Mouse (Mus musculus) WW6 (cell line): ENCODE data around the gene Mpzl1.
"Not testable (repeated sequence)": the region's sequence is repeated elsewhere in the genome, so short reads cannot be mapped to it uniquely, and the experiment has no call there.

ENCODE experiments used
- DNase-seq: peaks from one replicate; pipeline ENCODE4 v3.0.0-alpha.2; 2013; ENCODE audit warnings: low read depth, low spot score

The Mpzl1 gene

DNA sequence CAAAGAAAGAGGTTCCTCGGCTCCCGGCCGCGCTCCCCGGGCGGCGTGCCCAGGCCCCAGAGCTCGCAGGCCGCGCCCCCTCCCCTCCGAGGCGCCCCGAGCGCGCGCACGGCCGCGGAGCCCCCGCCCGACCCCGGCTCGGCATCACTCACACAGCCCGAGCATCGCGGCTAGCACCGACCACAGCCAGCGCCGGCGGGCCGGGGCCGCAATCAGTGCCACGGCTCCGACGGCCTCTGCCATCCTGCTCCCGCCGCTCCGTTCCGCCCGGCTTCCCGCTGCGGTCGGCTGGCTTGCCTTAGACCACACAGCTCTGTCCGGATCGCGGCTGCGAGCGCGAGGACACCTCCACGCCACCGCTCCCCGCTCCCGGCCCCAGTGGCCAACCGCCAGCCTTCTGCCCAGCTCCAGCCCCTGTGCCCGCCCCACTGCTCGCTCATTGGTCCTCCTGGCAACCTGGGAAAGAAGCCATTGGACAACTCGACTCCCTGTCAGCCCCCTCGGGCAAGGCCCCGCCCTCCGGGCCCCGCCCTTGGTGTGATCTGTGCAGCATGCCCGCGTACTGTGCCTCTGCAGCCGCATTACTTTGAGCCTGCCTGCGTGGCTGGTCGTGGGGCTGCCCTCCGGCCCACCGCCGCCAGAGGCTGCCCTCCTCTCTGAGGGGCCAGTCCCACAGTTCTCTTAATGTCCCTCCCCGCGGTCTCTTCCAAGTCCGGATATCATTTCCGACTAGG is at the start of gene Mpzl1:
Mpzl1 (minus strand) TSS at position 388 of the 734 bp plus-strand sequence.
- peak; percentile 91 for DNase-seq

DNA sequence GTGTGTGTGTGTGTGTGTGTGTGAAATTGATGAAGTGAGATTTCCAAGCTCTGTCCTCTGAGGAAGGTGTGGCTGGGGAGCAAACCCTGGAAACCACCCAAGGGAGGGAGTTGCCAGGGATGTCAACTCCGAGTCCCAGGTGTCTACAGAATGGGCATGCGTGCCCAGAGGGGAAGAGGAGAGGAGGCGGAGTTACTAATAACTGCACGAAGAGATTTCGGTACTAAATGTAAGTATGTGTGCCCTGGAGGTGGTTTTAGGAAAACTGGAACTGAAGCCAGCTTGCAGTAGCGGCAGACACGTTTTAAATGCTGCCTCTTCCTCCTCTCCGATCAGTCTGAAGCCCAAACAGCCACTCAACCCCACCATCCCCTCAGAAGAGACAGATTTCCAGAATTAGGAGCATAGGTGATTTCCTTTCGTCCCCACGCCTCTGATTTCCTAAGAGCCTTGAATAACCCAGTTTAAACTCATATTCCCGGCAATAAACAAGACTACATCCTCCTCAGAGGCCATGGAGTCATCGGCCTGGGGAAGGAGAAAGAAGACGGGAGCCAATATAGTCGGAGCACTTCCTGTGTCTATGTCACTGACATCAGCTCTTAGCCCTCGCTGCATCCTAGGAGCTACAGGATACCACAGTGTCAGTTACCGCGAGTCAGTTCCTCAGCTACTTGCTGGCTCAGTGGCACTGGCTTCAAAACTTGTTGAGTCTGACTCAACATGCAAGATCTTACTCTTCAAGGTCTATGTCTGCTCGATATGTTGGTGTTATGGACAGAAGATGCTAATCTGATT is 47.9 kb upstream of the Mpzl1 start:
- DNase-seq: no peak

DNA sequence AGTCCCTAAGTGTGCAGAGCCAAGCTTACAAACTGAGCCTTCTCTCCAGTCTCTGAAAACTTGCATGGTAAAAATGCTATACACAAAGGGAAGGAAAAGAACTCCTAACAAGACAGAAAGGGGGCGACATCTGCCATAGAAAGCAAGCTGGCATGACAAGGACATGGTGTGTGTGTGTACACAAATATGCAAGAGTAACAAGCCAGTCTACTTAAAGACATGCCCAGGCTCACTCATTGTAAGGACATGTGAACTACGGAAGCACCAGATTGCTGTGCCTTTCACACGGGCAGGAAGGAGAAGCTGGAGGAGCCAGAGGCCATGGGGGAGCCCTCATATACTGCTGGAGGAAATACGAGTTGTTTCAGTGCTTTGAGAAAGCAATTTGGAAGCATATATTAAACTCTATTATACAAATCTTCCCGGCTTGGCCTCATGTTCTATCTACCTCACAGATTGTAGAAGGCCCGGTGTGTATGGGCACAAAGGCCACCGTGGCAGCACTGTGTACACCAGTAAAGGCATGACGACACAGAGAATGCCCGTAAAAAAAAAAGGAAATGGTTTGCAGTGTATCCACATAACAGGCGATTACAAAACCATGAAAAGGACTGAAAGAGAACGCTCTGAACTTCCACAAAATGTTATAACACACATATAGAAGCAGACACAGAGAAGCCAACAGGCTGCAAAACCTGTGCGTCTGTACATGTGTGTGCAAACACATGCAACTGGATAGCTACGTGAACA is 46.9 kb upstream of the Mpzl1 start:
- DNase-seq: no peak

DNA sequence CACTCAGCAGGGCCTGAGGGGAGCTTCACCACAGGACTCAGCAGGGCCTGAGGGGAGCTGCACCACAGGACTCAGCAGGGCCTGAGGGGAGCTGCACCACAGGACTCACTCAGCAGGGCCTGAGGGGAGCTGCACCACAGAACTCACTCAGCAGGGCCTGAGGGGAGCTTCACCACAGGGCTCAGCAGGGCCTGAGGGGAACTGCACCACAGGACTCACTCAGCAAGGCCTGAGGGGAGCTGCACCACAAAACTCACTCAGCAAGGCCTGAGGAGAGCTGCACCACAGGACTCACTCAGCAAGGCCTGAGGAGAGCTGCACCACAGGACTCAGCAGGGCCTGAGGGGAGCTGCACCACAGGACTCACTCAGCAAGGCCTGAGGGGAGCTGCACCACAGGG is 45.7 kb upstream of the Mpzl1 start:
- DNase-seq: not testable (repeated sequence)

DNA sequence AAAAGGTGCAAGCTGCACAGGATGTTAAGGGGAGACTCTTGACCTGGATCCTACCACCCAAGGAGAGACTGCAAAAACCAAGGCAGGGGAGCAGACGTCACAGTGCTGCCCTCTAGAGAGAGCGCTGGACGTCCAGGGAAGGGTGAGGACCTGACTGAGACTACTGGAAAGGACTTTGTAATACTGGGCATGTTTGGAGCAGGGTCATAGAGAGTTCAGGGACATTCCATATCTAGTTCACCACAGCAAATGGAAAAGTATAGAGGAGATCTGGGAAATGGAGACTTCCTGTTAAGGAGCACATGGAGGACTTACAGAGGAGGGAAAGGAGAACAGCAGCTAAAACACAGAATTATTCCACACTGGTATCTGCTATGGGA is 45.3 kb upstream of the Mpzl1 start:
- no peak for DNase-seq

DNA sequence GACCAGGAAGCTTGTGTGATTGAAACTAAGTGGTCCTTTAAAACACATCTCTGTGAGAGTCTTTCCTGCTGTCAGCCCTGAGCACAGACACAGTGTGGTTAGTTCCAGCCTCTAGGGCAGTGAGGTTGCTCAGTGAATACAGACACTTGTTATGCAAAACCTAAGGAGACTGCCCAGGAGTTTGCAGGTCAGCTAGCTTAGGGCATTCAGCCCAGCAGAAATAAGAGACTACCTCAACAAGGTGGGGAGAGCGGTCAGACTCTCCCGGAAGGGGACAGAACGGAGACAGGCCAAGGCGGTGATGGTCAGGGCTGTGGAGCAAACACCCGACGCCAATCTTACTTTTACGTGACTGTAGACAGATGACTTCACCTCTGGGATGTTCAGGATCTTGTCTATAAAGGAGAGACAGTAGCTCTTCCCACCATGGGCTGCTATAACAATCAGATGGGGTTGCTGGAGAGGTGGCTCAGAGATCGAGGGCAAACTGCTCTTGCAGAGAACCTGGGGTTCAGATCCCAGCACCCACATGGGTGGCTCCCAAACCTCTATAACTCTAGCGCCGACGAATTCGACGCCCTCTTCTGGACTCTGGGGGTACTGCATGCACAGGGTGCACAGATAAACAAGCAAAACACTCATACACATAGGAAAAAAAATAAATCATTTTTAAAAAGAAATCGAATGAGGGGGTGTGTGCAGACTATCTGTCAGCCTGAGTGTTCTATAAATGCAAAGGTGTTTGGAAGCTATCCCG is 44.7 kb upstream of the Mpzl1 start:
- DNase-seq: no peak

DNA sequence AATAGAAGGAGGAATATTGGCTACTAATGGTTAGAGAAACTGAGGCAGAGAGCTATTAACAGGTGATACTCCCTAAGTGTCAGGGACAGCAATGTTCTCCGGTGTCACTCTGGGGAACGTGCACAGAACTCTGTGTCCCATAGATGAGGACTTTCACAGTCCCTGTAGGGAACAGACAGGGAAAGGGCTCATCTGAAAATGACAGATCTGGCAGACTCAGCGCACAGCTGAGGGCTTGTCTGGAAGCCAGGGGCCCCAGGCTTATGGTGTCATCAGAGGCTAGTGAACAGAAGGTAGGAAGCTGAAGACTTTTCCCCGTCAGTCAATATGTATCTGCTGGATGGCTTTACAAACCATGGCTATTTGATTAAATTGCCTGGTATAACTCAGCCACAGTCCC is 43.2 kb upstream of the Mpzl1 start:
- no peak for DNase-seq

DNA sequence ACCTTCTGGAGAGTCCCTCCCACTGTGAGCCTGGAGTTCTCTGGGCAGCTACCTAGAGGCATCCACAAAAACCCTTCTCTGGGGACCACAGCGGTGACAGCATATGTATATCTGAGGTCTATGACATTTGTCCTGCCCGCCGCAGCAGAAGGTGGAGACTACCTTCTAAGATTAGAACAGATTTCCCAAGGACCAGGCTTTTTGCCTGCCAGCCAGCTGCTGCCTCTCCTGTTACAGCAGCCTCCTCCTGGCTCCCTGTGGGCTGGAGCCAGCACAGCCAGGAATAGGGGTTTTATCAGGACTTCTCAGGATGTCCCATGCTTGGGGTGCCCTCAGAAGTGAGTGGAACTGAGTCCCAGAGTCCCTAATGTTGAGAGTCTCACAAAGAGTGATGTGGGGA is 42.7 kb upstream of the Mpzl1 start:
- DNase-seq: no peak

DNA sequence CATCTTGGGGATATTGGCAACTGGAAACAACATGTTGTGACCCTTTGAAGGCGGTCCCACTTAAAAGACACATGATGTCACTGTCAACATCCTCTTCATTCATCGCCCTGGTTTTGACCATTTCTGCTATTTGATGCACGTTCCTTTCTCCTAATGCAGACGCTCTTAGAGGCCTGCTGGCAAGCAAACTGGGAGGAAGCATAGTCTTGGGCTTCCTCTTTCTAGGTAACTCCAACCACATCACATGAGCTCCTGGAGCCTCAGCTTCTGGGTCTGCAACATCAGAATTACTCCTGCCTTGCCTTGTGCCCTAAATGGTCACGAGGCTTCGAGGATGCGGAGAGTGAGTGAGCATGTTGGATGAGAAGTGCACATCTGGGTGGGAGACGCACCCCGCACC is 40.8 kb upstream of the Mpzl1 start:
- no peak for DNase-seq

DNA sequence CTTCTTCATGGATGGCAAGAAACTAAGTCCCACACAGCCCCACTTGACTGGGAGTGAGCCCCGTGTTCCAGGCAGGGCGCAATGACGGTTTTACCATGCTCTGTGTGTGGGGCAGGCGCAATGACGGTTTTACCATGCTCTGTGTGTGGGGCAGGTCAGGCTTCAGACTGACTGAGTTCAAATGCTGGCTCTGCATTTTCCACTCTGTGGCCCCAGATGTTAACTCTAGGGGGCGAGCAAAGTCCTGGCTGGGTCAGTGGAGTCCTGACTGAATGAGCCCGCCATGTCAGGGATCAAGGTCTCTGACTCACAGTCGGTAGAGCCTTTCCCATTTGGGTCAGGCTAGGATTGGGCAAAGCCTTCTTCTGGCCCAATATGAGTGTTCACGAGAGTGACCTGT is 38.0 kb upstream of the Mpzl1 start:
- DNase-seq: no peak

DNA sequence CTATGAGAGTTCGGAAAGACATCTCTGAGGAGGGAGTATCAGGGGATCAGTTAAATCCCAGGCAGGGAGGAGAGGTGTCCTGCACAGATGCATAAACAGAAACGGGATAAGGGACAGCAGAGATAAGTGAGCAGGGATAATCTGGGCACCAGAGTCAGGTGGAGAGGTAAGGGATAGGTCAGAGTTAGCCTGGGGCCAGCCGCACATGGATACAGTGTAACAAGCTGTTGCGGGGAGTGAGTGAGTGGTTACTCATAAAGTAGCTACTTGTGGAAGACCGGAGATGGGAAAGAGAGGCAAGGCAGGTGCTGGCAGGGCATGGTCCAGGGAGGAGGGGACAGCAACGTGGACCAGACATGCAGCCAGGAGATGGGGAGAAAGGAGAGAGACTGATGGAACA is 35.7 kb upstream of the Mpzl1 start:
- no peak for DNase-seq

DNA sequence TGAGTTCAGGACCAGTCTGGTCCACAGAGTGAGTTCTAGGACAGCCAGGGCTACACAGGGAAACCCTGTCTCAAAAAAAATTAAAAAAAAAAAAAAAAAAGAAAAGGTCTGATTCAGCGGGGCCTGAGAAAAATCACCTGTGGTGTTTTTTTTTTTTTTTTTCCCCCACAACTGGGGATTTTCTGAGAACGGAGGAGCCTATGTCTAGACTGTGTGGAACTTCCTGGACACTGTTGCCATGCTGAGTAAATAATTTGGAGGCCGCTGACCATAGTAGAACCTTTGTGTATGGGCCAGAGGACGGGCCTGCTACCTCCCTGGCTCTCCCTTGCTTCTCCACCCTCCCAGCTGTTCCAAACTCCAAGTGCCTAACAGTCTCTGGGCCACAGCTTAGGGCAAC is 34.6 kb upstream of the Mpzl1 start:
- DNase-seq: no peak

DNA sequence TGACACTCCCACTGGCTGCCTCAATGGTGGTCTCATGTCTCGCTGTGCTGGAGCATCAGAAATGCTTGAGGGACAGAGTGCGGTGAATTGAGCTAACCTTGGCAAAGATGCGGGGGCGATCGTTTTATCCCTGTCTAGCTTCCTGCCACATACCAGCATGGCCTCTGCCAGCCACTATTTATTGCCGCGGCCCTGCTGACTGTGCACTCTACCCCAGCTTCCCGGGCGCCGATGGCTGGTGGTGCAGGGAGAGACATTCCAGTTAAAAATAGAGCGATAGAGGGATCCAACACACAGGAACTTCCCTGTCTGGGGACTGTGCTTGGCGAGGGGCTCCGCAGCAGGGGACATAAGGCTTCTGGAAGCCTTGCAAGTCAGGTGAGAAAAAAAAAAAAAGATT is 33.0 kb upstream of the Mpzl1 start:
- no peak for DNase-seq

DNA sequence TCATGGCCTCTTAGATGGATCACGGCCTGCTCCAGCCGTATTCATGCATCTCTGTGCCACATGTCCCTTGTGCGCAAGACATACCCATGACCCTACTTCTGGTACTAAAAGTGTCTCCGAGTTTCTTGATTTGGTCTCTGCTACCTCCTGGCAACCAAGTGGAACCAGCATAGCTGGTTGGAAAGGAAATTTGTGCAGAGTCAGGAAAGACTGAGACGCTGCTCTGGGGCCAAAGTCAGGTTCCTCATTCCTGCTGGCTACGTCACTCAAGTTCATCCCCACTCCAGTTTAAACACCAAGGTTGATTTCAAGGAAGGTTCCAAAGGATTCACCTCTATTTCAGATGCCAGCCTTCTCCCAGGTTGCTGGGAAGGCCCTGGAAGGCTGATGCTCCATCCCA is 32.6 kb upstream of the Mpzl1 start:
- DNase-seq: no peak

DNA sequence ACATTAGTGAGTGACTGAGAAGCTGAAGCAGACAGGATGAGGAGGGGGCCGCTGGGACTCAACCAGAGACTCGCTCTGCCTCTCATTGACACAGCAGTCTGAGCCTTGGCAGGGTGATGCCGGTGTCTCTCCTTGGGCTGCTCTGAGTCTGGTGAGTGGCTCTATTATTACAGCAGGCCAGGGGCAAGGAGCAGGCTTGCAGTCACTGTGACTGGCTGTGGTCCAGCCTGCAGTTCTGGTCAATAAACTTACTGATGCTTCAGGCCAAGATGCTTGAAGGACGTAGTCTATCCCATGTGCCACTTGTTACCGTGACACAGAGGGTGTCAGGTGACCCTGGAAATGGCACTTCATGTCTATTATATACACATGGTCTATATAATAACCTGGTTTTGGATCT is 31.4 kb upstream of the Mpzl1 start:
- no peak for DNase-seq

DNA sequence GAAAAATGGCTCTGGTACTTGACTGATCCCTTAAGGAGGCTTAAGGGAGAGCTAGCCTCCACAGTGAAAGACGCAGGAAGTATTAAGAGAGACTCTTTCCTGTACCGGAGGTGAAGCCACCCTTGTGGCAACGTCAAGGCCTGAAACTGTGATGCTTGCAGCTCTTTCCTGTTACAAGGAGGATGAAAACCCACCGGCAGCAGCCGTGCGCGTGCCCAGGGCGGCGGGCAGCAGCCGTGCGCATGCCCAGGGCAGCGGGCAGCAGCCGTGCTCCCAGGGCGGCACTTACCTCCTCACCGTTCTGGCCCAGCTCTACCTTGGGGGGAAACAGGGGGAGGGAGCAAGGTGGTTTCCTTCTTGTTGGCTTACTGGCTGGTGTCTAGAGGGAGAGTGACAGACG is 28.9 kb upstream of the Mpzl1 start:
- no peak for DNase-seq

DNA sequence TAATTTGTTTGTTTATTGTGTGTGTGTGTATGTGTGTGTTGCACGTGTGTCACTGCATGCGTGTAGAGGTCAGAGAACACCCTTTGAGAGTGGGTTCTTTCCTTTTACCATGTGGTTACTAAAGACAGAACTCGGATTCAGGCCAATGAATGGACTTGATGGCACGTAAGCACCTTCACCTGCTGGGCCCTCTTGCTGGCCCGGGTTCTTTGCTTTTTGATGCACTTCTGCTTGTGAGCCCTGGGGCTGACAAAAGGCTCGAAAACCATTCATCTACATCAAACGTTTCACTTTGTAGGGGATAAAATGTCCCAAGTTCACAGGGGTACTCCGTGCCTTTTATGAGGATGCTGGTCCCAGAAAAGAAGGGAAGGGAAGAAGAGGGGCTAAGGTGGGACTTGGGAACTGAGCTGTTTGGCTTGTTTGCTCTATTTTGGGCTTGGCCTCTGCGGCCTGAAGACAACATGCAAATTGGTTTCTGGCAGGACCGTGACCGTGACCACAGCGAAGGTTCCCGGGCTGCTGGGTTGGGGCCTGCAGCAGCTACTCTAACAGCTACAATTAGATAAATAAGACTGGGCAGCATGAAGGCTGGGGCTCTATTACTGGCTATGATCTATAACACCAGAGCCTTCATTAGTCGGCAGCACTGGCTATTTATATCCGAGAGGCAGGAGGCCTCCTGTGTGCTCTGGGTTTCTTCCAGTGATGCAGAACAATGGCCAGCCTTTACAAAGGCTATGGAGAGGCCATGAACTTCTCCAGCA is 28.3 kb upstream of the Mpzl1 start:
- no peak for DNase-seq

DNA sequence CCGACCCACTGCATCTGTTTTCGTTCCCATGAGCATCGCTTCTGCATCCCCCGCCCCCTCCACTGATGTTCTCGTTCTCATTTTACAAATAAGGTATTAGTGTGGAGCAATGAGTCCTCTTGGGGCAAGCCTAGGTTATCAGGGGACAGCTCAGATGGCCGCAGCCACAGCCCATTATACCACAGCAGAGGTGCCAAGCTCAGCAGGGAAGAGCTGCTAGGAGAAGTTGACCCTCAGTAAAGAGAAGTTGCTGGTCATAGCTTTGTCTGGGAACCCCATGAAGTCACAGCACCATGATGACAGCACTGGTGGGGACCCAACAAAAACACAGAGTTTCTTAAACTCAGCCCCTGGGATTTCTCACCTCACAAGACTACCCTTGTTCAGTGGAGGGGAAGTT is 27.4 kb upstream of the Mpzl1 start:
- no peak for DNase-seq

DNA sequence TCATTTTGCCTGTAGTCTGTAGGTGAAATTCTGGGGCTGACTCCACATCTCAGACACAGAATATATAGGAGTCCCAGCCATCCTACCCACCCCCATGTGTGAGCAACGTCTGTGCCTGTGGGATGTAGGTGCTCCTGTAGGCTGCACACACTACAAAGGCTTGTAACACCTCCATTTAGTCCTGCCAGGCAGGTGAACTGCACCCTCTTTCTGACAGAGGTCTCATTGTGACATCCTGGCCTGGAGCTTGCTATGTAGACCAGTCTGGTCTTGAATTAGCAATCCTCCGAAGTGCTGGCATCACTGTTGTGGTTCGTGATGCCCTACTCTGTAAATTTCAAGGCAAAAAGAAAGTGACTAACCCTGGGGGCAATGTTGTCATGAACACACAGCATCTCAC is 26.9 kb upstream of the Mpzl1 start:
- DNase-seq: no peak

DNA sequence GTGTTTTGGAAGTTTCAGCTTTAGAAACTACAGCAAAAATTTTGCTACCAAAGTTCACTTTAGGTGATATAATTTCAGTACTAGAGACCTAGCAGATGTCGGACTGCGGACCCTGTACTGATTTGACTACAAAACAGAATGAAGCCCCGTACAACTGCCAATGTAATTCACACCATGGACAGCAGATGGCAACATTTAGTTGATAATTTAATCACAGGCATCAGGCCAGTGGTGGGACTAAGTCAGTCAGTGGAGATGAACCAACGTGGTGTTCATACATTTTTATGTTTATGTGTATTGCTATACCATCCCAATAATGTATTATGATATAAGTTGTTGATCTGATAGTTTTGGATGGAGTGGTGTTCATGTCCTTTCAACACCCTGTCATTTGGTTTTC is 26.4 kb upstream of the Mpzl1 start:
- DNase-seq: no peak

DNA sequence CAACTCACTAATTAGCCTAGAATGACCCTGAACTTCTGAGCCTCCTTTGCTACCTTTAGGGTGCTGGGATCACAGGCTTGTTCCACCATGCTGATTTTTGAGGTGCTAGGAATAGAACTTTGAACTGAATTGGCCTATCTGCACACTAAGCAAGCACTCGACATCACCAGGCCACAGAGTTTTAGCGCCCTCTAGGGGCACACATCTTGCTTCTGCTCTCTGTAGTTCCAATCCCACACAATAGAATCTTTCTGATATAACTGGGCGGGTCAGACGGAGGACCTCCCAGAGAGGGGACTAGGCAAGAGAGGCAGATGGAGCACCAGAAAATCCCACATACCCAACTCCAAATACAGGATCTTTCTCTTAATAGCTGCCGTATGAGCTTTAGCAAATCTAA is 24.3 kb upstream of the Mpzl1 start:
- no peak for DNase-seq
